Mouse (Mus musculus) T-helper 2 cell (primary cell): Measurements from ENCODE around the gene Aamp.
"Not testable (repeated sequence)": the region's sequence is repeated elsewhere in the genome, so short reads cannot be mapped to it uniquely, and the experiment has no call there.

ENCODE experiments used
- in situ Hi-C: fragments of 300-600 bp; cut with MboI, MseI; formaldehyde crosslinking; loops from one replicate; pipeline ENCODE4 v1.15.1; 2025; ENCODE audit warnings: high pct_unique_total_duplicates

Gene Aamp

GRCm38 (mm10) chr1:74284543-74285160, at the start of gene Aamp, which contains the start of gene Pnkd:
TSS of gene Aamp (minus strand) at chr1:74284738.
TSS of gene Pnkd (plus strand) at chr1:74284930.
- in situ Hi-C loops = loop anchor here (5.0 kb wide), 1 partner anchor 1033 kb away; the partner anchor contains the start of gene Dnpep

DNA sequence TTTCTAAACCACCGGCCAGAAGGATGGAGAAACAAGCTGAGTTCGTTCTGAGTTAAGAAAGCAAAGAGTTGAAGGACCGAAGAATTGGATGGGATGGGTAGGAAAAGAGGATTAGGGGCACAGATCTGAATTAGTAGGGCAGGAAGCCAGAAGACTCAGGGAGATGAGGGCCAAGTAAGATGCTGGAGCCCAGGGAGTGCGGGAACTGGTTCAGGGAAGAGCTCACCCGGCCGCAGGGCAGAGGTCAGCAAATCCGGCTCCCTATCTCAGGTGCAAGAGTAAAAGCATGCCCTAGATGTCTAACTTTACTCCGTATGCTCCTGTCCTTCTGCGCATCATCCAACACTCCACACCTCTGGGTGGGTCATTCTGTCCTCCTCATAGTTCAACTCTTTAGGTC, 48.4 kb upstream of the Aamp start:
- in situ Hi-C loops = no loop called here

DNA sequence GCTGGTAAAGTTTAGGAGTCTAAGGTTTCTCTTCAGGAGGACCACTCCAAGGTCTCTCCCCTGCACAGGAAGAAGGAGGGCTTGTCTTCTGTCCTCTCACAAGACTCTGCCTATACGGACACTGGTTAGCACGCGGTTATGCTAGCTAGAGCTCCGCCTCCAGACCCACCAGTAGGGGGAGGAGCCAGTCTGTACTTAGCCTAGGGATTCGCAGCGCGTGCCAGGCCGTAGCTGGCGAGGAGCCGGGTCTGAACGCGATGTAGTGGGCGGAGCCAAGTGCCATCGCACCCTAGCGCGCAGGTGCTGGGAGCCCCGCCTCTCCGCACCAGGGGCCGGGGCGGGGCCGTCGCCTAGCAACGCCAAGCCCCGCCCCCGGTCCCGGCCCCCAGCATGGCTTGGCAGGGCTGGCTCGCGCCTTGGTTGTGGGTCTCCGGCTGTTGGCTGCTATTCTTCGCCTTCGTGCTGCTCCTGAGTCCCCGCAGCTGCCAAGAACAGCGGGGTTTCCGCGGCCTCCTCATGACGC, 47.8 kb upstream of the Aamp start:
- in situ Hi-C loops = no loop called here

GRCm38 (mm10) chr1:74331046-74331681, 46.6 kb upstream of the Aamp start:
- in situ Hi-C loops = no loop called here

GRCm38 (mm10) chr1:74329899-74330431, 45.4 kb upstream of the Aamp start:
- in situ Hi-C loops = no loop called here

- in situ Hi-C loops = not testable (repeated sequence)
Observed at GRCm38 (mm10) chr1:74326916-74327315, 42.4 kb upstream of the Aamp start.

GRCm38 (mm10) chr1:74321396-74321795, 36.9 kb upstream of the Aamp start:
- in situ Hi-C loops = no loop called here

GRCm38 (mm10) chr1:74318711-74319110, 34.2 kb upstream of the Aamp start:
- in situ Hi-C loops = no loop called here

DNA sequence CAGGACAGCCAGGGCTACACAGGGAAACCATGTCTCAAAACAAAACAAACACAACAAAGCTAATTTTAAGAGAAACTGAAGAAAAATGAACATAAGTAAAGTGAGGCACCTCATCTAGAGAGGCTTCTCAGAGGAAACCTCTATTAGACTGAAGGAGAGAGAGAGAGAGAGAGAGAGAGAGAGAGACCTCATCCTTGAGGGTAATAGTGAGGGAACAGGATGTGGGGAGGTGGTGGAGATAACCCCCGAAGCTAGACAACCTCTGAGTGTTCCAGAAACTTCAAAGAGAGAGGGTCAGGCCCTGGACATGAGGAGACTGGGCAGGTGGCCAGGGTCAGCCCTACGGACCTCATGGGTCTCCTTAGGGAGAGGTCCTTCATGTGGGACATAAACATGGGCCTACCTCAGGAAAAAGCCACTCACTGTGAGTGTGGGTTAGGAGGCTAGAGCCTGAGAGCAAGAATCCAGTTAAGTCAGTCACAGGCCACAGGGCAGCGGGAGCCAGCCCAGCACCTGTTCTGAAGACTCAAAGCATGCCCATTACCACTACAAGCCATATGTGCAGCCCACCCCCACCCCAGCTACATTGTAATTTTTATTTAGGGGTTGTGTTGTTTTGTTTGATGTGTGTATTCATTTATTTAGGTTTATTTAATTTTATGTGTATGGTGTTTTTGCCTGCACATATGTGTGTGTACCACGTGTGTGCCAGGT, 31.7 kb upstream of the Aamp start:
- in situ Hi-C loops = no loop called here

GRCm38 (mm10) chr1:74314796-74315195, 30.3 kb upstream of the Aamp start:
- in situ Hi-C loops = no loop called here

- in situ Hi-C loops = no loop called here
Observed at GRCm38 (mm10) chr1:74313049-74313692, 28.6 kb upstream of the Aamp start.

DNA sequence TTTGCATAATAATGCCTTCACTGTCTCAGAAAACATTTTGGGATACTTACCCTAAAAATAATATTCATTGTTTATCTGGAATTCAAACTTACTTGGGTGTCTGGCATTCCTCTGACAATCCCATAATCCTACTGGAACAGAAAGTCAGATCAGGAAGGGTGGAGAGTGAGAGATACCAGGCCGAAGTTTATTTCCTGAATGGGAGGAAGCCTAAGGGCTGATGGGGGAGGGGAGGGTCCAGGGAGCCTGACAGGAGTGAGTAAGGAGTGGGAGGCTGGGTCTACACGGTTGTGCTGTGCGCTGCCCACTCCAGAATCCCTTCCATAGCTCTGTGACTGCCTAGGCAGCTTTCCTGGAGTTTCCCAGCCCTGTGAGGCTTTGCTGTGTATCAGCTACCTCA, 25.2 kb upstream of the Aamp start:
- in situ Hi-C loops = no loop called here

GRCm38 (mm10) chr1:74308001-74308964, 23.7 kb upstream of the Aamp start:
- in situ Hi-C loops = no loop called here

DNA sequence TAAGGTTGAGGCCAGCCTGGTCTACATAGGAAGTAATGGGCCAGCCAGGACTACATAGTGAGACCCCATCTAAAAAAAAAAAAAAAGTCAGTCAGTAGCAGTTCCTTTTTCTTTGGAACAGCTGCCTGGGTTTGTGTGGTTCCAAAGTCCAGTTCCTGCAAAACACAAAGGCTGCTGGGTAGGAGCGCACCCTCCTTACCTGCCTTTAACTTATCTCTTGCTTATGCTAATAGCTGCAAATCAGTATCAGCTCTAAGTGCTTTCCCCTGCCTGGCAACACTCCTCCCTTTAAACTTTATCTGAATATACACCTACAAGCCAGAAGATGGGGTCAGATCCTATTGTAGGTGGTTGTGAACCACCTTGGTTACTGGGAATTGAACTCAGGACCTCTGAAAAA, 22.6 kb upstream of the Aamp start:
- in situ Hi-C loops = no loop called here

GRCm38 (mm10) chr1:74305522-74305921, 21.0 kb upstream of the Aamp start, which contains the start of gene Tmbim1:
TSS of gene Tmbim1 (minus strand) at chr1:74305622.
- in situ Hi-C loops = no loop called here

- in situ Hi-C loops = no loop called here
Observed at GRCm38 (mm10) chr1:74304946-74305345, 20.4 kb upstream of the Aamp start.

GRCm38 (mm10) chr1:74304339-74304790, 19.8 kb upstream of the Aamp start:
- in situ Hi-C loops = no loop called here

DNA sequence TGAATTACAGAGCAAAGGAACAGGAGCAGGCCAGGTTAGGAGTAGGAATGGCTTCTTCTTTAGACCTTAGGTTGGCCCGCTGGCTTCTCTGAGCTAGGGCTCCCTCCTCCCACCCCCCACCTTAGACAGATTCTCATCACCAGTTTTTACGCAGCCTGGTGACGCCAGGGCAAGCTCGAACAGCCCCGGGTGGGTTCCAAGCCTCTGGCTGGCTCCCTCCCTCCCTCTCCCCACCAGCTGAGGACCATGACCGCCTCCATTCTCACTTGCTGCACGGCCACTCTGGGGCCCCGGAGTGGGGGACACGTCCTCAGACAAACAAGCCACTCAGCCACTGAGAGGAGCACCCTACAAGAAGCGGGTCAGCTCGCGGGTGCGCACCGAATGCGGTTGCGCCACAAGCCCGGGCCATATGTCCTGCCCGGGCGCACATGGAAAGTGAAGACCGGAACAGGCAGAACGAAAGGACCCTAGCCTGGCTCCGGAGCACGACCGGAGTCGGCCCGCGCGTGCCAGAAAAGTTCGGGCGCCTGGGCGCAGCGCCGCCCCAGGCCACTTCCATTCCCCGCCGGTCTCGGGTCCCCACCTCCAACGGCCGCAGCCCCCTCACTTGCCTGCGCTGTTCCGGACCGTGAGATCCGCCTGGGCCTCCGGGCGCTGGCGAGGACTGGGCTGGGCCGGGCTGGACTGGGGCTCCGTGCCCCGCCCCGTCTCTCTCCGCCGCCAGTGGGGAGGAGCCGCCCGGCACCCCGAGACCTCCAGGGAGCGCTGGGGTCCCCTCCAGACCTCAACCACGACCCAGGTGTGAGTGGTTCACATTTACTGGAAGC, 19.2 kb upstream of the Aamp start:
- in situ Hi-C loops = no loop called here

DNA sequence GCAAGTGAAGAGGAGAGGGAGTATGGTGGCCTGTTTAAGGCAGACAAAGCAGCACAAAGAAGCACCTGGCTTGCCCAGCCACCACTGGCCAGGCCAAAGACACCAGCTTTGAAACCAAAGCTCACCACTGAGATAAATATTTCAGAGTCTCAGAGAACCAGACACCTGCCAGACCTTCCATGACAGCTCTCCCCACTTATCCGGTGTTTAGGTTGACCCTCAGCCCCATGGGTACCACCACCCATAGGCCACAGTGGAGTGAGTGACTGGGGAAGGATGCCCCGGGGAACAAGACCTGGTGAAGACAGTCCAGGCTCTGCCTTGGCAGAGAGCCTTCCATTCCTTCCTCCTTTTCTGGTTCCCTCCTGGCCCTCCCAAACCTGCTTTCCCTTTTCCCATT, 18.3 kb upstream of the Aamp start:
- in situ Hi-C loops = no loop called here

GRCm38 (mm10) chr1:74302229-74302628, 17.7 kb upstream of the Aamp start:
- in situ Hi-C loops = no loop called here
